Mouse (Mus musculus) CH12.LX (cell line): Measurements from ENCODE around the gene Figla. TPM values are rescaled to one million over a fixed set of nuclear protein-coding genes. Genes with fewer than 3 reads are reported as not detected.

Experiments used
- DNase-seq: peaks from one replicate; pipeline ENCODE4 v3.0.0-alpha.2; 2013; ENCODE audit errors: extremely low read depth
- H3K27ac ChIP-seq: 2 replicates; pipeline ENCODE4 v1.5.1; 2012; ENCODE audit warnings: low read depth, mild to moderate bottlenecking, control low read depth, moderate library complexity; ENCODE audit not compliant: insufficient read depth
- H3K27me3 ChIP-seq: replicated peaks from 2 replicates; pipeline ENCODE3; 2012; ENCODE audit warnings: inconsistent platforms
- H3K36me3 ChIP-seq, 2 experiments: replicated peaks in 1 of 2; 2 replicates each; pipeline versions ENCODE3 to v1.6.1; 2012; ENCODE audit warnings: inconsistent platforms in 1 of 2, low read length in 1 of 2, mild to moderate bottlenecking in 1 of 2, mixed read lengths in 1 of 2, moderate library complexity in 1 of 2; ENCODE audit not compliant: control insufficient read depth in 1 of 2, insufficient read depth in 1 of 2
- H3K4me1 ChIP-seq, 2 experiments: 2 replicates each; pipeline ENCODE4 v1.6.1; 2012; ENCODE audit warnings: inconsistent platforms in 1 of 2, moderate library complexity in 1 of 2; ENCODE audit not compliant: insufficient read depth in 2 of 2, control insufficient read depth in 1 of 2
- H3K4me2 ChIP-seq: 2 replicates; pipeline ENCODE4 v1.6.1; 2012; ENCODE audit warnings: low read depth, mild to moderate bottlenecking, control low read depth; ENCODE audit not compliant: poor library complexity, insufficient read depth, severe bottlenecking
- H3K4me3 ChIP-seq, 3 experiments: fragments of 150-350 bp in 1 of 3; sonication (generic) in 1 of 3; replicated peaks in 1 of 3; 2 replicates each; pipeline versions ENCODE3 to v1.5.1; 2011 to 2012; ENCODE audit warnings: low read depth in 2 of 3, low read length in 2 of 3, mild to moderate bottlenecking in 2 of 3, moderate library complexity in 2 of 3, control low read depth in 1 of 3, improper control_type of control experiment in 1 of 3, inconsistent platforms in 1 of 3, mixed read lengths in 1 of 3; ENCODE audit not compliant: poor library complexity in 1 of 3
- H3K79me2 ChIP-seq: replicated peaks from 2 replicates; pipeline ENCODE4 v1.6.1; 2012; ENCODE audit warnings: mild to moderate bottlenecking, moderate library complexity; ENCODE audit not compliant: control insufficient read depth, poor library complexity, insufficient read depth, severe bottlenecking; ENCODE audit errors: extremely low read depth
- H3K9ac ChIP-seq: 2 replicates; pipeline ENCODE4 v1.6.1; 2012; ENCODE audit warnings: low read depth, mild to moderate bottlenecking, control low read depth, moderate library complexity; ENCODE audit not compliant: insufficient read depth
- H3K9me3 ChIP-seq: replicated peaks from 2 replicates; pipeline ENCODE3; 2012; ENCODE audit warnings: low read length, inconsistent platforms, mixed read lengths
- BHLHE40 ChIP-seq: IDR thresholded peaks from 2 replicates; pipeline ENCODE4 v1.6.1; 2011; ENCODE audit warnings: mild to moderate bottlenecking, low read depth, low read length, improper control_type of control experiment
- MAFK ChIP-seq: IDR thresholded peaks from 2 replicates; pipeline ENCODE4 v1.6.1; 2011; ENCODE audit warnings: low read length, improper control_type of control experiment; ENCODE audit not compliant: insufficient replicate concordance
- MAZ ChIP-seq: IDR thresholded peaks from 2 replicates; pipeline ENCODE4 v1.6.1; 2012; ENCODE audit warnings: low read depth, mild to moderate bottlenecking, inconsistent platforms, low read length, improper control_type of control experiment, moderate library complexity
- NELFE ChIP-seq: IDR thresholded peaks from 2 replicates; pipeline ENCODE4 v1.6.1; 2011; ENCODE audit warnings: low read depth, low read length, improper control_type of control experiment
- PAX5 ChIP-seq: IDR thresholded peaks from 2 replicates; pipeline ENCODE4 v1.6.1; 2012; ENCODE audit warnings: low read length, inconsistent platforms, mixed read lengths
- RCOR1 ChIP-seq: conservative IDR thresholded peaks from 2 replicates; pipeline ENCODE4 v1.6.1; 2012; ENCODE audit warnings: low read depth, mild to moderate bottlenecking, inconsistent platforms, low read length, improper control_type of control experiment
- SIN3A ChIP-seq: IDR thresholded peaks from 2 replicates; pipeline ENCODE4 v1.6.1; 2012; ENCODE audit warnings: low read length, improper control_type of control experiment, inconsistent platforms
- TBP ChIP-seq: conservative IDR thresholded peaks from 2 replicates; pipeline ENCODE4 v1.6.1; 2011; ENCODE audit warnings: low read depth, low read length, improper control_type of control experiment
- USF1 ChIP-seq: IDR thresholded peaks from 2 replicates; pipeline ENCODE4 v1.6.1; 2014; ENCODE audit warnings: low read depth, mild to moderate bottlenecking, inconsistent platforms, low read length, improper control_type of control experiment
- ZKSCAN1 ChIP-seq: IDR thresholded peaks from 2 replicates; pipeline ENCODE4 v1.6.1; 2012; ENCODE audit warnings: low read depth, inconsistent platforms, low read length, improper control_type of control experiment, borderline replicate concordance
- dilution Hi-C: fragments of 300-500 bp; cut with MboI; formaldehyde crosslinking; loops from 2 replicates; pipeline ENCODE4 v1.14.3; 2020; ENCODE audit warnings: low sequenced_read_pairs; ENCODE audit not compliant: extremely low pct_unique_long_range_greater_than_20kb, extremely low pct_ligation_motif_present
- in situ Hi-C: fragments of 300-500 bp; cut with MboI; formaldehyde crosslinking; loops from 3 replicates; pipeline ENCODE4 v1.14.3; 2019; ENCODE audit warnings: low sequenced_read_pairs, low pct_ligation_motif_present, low pct_unique_long_range_greater_than_20kb, mixed read lengths
- polyA plus RNA-seq: library from polyadenylated mRNA; unstranded; fragments of >175 nt; gene quantifications from 2 replicates; pipeline ENCODE4 v1.2.1, GENCODE M21; 2012; ENCODE audit warnings: low read depth; ENCODE audit not compliant: insufficient read length
- total RNA-seq, 2 experiments: library from RNA; depleted of rRNA; stranded (reverse); fragments of 300-350 nt in 1 of 2; fragments of >200 nt in 1 of 2; gene quantifications; 2 replicates each; pipeline ENCODE4 v1.2.3; 2012 to 2014

Figla gene
- total and polyA plus RNA-seq, 3 experiments, result not detected

DNA sequence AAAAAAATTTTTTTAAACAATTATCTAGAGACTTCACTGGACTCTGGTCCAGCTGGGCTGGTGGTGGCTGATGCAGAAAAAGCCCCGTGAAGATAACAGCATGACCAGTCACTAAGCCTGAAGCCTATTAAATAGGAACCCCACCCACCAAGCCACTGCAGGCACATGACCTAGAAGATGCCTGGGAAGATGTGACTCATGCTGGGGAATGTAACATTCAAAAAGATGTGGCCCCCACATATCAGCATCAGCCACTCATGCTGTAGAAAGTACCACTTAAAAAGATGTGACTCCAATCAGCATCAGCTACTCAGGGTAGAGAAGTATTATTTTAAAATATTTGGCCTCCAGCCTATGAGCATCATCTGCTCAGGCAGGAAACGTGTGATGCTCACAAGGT, 46.1 kb upstream of the Figla start:
- no peaks in the 10 kb centered on the region for H3K27me3 ChIP-seq
- H3K27ac ChIP-seq, result no peak overlapping the region
- no peak for DNase-seq
- H3K4me3 ChIP-seq, result no peak overlapping the region
- peaks cover 3 to 6% of the 10 kb centered on the region in 2 experiments; a peak in 3 of 4 replicates for H3K4me1 ChIP-seq
- TF ChIP-seq USF1, result no peak
- no peak for TF ChIP-seq MAZ
- in situ Hi-C loops (loop anchor here (5.0 kb wide), 1 partner anchor 37 kb away; no protein-coding TSS in a partner anchor), dilution Hi-C loops (no loop called here)
- H3K36me3 ChIP-seq, result no peaks in the 10 kb centered on the region
- no peak overlapping the region for H3K4me2 ChIP-seq
- H3K9ac ChIP-seq, result no peak overlapping the region
- no peaks in the 10 kb centered on the region for H3K79me2 ChIP-seq
- no peaks in the 10 kb centered on the region for H3K9me3 ChIP-seq

DNA sequence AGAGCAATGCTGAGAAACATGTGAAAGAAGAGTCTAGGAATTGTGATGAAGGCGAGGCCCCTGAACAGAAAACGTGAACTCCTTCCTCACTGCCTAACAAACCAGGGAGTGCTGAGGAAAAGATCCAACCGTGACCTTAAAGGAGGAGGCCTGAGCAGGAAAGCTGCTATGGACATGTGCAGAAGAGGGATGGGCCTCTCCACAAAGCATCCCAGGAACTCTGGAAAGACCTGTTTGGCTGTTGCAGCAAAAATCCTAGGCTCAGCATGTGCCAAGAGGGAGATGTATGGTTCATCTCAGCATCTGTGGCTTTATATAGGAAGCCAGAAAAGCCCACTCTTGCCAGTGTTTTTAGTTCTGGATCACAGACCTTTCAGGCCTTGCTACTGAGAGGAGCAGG, 43.3 kb upstream of the Figla start:
- Histone ChIP-seq H3K27me3 (no peaks in the 10 kb centered on the region), H3K4me1 (no peaks in the 10 kb centered on the region), H3K36me3 (no peaks in the 10 kb centered on the region), H3K79me2 (no peaks in the 10 kb centered on the region), H3K4me2 (no peak overlapping the region), H3K4me3 (no peak overlapping the region), H3K9me3 (peaks cover 7% of the 10 kb centered on the region), H3K9ac (no peak overlapping the region), H3K27ac (no peak overlapping the region)
- in situ Hi-C loops (loop anchor here (5.0 kb wide), 1 partner anchor 35 kb away; no protein-coding TSS in a partner anchor), dilution Hi-C loops (no loop called here)
- DNase-seq, result no peak
- TF ChIP-seq TBP (no peak), ZKSCAN1 (no peak)

DNA sequence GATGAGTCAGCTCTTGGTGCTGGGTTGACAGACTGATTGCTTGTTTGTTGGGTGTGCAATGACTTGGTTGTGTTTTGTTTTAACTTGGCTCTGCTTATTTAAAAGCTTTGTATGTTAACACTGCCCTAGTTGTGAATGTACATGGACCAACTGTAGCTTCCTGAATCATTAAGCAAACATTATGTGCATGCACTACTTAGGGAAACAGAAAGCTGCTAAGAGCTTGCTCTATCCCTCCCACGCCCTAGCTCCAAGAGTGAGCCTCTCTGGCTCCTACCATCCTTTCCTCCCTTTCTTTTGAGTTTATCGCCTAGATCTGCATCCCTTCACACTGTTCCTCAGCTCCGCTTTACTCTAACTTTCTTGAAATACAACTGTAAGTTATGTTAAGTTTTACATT, 42.6 kb upstream of the Figla start:
- Histone ChIP-seq H3K4me2 (no peak overlapping the region), H3K27me3 (no peaks in the 10 kb centered on the region), H3K9me3 (peaks cover 12% of the 10 kb centered on the region), H3K79me2 (no peaks in the 10 kb centered on the region), H3K27ac (no peak overlapping the region), H3K4me1 (no peaks in the 10 kb centered on the region), H3K4me3 (no peak overlapping the region), H3K9ac (no peak overlapping the region), H3K36me3 (no peaks in the 10 kb centered on the region)
- TF ChIP-seq PAX5 (no peak), SIN3A (no peak), NELFE (no peak), RCOR1 (no peak), BHLHE40 (no peak), MAFK (no peak)
- in situ Hi-C loops, result loop anchor here (5.0 kb wide), 1 partner anchor 34 kb away; no protein-coding TSS in a partner anchor
- dilution Hi-C loops, result no loop called here
- no peak for DNase-seq
